Mouse (Mus musculus) left cerebral cortex, adult 2 months (tissue): ENCODE results near the gene Vegfb. TPM values are rescaled to one million over a fixed set of nuclear protein-coding genes. Genes with fewer than 3 reads are reported as not detected.

Source experiments
- DNase-seq, 2 experiments: peaks; one replicate each; pipeline ENCODE4 v3.0.0; 2021 to 2022; ENCODE audit warnings: low spot score in 2 of 2, mixed read lengths in 1 of 2; ENCODE audit errors: extremely low spot score in 1 of 2
- H3K27ac ChIP-seq: fragments of 200-600 bp; 2 replicates; pipeline ENCODE4 v1.8.1; 2022
- H3K4me3 ChIP-seq: fragments of 200-600 bp; 2 replicates; pipeline ENCODE4 v1.8.1; 2022
- CTCF ChIP-seq: fragments of 200-600 bp; IDR thresholded peaks from 2 replicates; pipeline ENCODE4 v1.8.1; 2022; ENCODE audit warnings: antibody characterized with exemption, mild to moderate bottlenecking, moderate library complexity
- intact Hi-C: fragments of 180-260 bp; cut with DNase I; formaldehyde crosslinking; loops from one replicate; pipeline ENCODE4 v1.15.1; 2025
- total RNA-seq, 2 experiments: library from RNA; stranded (reverse); gene quantifications; 2 replicates each; pipeline ENCODE4 v1.2.3; 2021

Gene Vegfb
- total RNA-seq, 2 experiments from 2014 or later: 89.4 to 101 TPM

DNA sequence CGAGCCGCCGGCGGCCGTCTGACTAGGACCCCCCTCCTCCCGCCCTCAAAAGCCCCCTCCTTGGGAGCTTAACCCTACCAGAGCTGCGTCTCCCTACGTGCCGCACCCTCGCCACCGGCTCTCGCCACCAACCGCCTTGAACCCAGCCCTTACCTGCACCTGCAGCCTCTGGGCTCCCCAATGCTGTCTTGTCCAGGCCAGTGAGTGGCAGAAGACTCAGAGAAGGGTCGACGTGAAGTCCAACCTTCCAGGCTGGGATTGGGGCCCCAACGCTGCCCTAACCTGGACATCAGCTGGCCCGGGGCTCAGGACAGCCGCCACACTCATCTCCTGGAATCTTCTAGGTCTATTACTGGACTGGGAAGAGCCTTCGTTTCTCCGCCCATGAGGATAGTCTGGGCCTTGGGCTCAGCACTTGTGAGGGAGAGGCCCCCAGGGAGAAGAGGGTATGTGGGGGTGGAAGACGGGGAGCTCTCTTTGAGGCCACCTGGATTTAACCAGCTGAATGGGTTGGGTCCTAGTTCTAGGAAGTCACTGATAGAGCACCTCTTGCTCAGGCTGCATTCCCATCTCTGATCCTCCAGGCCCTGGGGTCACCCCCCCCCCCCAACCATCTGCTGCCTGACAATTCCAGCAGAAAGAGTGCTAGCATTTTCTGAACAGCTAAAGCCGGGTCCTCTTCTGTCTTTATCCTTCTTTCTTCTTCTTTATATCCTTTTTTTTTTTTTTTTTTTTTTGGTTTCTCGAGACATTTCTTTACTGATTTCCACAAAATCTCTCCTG, 53.1 kb downstream of the Vegfb start, which contains the start of gene Kcnk4:
Kcnk4 (minus strand) TSS at position 321 of the 783 bp plus-strand sequence.
- no peak for TF ChIP-seq CTCF
- no peak for DNase-seq
- Histone ChIP-seq H3K27ac (peak within 1 kb of the TSS; percentile 91), H3K4me3 (peak within 1 kb of the TSS; percentile 54)
- intact Hi-C loops: no loop called here

DNA sequence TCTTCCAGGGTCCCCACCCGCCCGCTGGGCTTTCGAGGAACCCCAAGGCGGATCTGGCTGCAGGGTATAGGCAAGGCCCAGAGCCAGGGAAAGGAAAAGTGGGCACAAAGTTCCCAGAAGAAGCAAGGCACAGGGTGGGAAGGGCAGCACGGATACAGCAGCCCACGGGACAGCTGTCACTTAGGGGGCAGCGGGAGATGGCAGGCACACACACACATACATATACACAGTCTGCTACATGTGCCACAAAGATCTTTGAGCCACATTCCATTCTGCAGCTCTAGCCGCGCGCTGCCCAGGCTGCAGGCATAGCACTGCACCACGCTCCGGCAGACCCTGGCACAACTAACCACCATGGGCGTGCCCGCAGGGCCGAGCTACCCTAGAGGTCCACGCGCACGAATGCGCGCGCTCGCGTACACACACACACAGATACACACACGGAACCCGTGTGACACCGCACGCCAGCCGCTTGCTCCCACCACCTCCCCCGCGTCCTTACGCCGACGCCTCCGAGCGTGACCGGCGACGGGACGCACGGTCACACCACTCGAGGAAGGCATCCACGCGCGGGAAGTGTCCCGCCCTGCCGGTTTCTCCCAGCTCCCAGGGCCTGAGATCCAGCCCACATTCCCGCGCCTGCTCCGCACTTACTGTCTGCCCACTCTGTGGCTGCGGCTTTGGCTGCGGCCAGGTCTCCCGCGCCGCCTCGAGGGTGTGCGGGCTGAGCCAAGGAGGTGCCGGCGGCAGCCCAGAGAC, 53.8 kb downstream of the Vegfb start:
- TF ChIP-seq CTCF: no peak
- peak; percentile 57 to 67 for DNase-seq
- Histone ChIP-seq H3K4me3 (peak overlapping the region; percentile 54), H3K27ac (peak overlapping the region; percentile 91)
- intact Hi-C loops: no loop called here

DNA sequence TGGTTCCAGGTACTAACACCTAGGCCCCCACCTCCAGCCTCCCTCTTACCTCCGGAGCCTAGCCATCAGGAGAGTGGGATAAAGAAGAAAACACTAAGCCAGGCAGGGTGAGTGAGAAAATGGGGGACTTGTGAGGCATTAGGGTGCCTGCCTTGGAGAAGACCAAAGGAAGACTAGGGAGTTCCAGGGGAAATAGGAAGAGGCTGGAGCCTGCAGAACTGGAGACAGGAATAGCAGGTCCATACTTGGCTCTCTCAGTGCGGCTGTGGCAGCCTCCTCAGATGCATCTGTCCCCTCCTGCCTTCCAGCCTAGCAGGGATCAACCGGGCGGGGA, 54.4 kb downstream of the Vegfb start:
- TF ChIP-seq CTCF: no peak
- H3K4me3 ChIP-seq: peak overlapping the region; percentile 54
- DNase-seq: no peak
- intact Hi-C loops: no loop called here
- H3K27ac ChIP-seq: peak overlapping the region; percentile 91

Other genes with a start within 250 kb of the Vegfb start
- 10 to 100 TPM; 34.6 to 37.3 TPM for gene Rps6ka4, start 147.0 kb downstream of the Vegfb start, total RNA-seq
- 1 to 10 TPM; 2.5 to 3.5 TPM for gene Ccdc88b, start 129.4 kb downstream of the Vegfb start, total RNA-seq
- 10 to 100 TPM; 40.0 to 43.4 TPM for gene Trmt112, start 78.0 kb downstream of the Vegfb start, total RNA-seq
- 100 to 1,000 TPM; 315 to 354 TPM for gene Prdx5, start 77.5 kb downstream of the Vegfb start, total RNA-seq
- 10 to 100 TPM; 66.8 to 69.2 TPM for gene Esrra, start 65.8 kb downstream of the Vegfb start, total RNA-seq
- gene Catsperz, start 62.3 kb downstream of the Vegfb start, total RNA-seq: 10 to 100 TPM; 23.1 TPM
- gene Kcnk4, start 53.1 kb downstream of the Vegfb start, total RNA-seq: 10 to 100 TPM; 39.1 to 39.2 TPM
- gene Bad, start 45.8 kb downstream of the Vegfb start, total RNA-seq: 10 to 100 TPM; 34.8 to 36.2 TPM
- 100 to 1,000 TPM in 1 of 2 experiments, 10 to 100 TPM in 1; 97.3 to 104 TPM for gene Gpr137, start 45.2 kb downstream of the Vegfb start, total RNA-seq
- 10 to 100 TPM; 62.4 to 65.6 TPM for gene Ppp1r14b, start 12.7 kb downstream of the Vegfb start, total RNA-seq
- 10 to 100 TPM; 11.1 to 12.1 TPM for gene Plcb3, start 11.2 kb downstream of the Vegfb start, total RNA-seq
- gene Fkbp2, start 7.2 kb downstream of the Vegfb start, total RNA-seq: 100 to 1,000 TPM; 106 to 108 TPM
- 10 to 100 TPM; 28.2 to 28.9 TPM for gene Dnajc4, start 4.9 kb upstream of the Vegfb start, total RNA-seq
- 10 to 100 TPM; 15.8 to 16.8 TPM for gene Nudt22, start 8.5 kb upstream of the Vegfb start, total RNA-seq
- gene Trpt1, start 8.5 kb upstream of the Vegfb start, total RNA-seq: 10 to 100 TPM; 18.8 to 19.6 TPM
- gene Fermt3, start 31.8 kb upstream of the Vegfb start, total RNA-seq: 1 to 10 TPM; 3.6 to 4.8 TPM
- gene Stip1, start 52.3 kb upstream of the Vegfb start, total RNA-seq: 100 to 1,000 TPM; 198 to 205 TPM
- gene Macrod1, start 69.2 kb upstream of the Vegfb start, total RNA-seq: 10 to 100 TPM; 13.3 to 15.7 TPM
- gene Flrt1, start 118.1 kb upstream of the Vegfb start, total RNA-seq: 10 to 100 TPM; 41.4 to 43.0 TPM
- gene Otub1, start 218.7 kb upstream of the Vegfb start, total RNA-seq: 100 to 1,000 TPM; 257 to 267 TPM
- gene Cox8a, start 230.0 kb upstream of the Vegfb start, total RNA-seq: 100 to 1,000 TPM; 934 to 941 TPM